Mouse (Mus musculus): ENCODE measurements around the gene Fis1. TPM values are rescaled to one million over a fixed set of nuclear protein-coding genes. Genes with fewer than 3 reads are reported as not detected.

The Fis1 gene
- polyA plus RNA-seq, 2 experiments, result 154 to 242 TPM

DNA sequence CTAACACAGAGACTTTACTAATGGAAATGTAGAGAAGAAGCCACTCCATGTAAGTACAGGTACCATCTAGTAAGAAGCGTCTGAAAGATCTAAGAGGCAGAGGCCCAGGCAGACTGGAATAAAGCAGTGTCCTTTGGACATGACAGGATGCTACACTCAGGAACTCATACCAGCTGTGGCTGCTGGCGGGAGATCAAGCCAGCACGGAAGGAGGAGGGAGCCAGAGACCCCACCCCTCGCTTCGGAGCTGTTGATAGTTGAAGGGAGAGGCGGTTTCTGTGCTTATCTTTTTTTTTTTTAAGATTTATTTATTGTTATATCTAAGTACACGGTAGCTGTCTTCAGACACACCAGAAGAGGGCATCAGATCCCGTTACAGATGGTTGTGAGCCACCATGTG is 54.2 kb downstream of the Fis1 start:
- DNase-seq (ENCODE audit: low read depth in 3 of 3, low spot score in 3 of 3) (no peak), ATAC-seq (ENCODE audit: insufficient read depth) (no peak)
- 33% methylated on average over 8 of the region's 8 CpGs for WGBS (ENCODE audit: insufficient replicate concordance)

DNA sequence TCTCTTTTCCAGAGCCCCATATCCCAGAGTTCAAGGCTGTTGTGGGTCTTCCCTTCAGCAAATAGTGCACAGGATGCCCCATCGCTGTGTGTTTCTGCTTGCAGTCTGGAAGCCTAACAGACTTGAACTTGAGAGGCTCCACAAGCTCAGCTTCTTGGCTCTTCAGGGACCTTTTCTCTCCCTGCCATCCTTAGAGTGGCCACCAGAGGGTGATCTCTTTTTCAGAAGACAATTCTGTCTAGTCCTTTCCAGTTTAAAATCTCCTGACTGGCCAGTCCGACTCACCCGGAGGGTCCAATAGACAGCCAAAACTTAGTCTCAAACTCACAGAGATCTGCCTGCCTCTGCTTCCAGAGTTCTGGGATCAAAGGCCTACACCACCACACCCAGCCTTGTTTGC is 56.9 kb downstream of the Fis1 start:
- Histone ChIP-seq H3K4me2 (ENCODE audit: low read depth) (no peak overlapping the region), H3K9me3 (ENCODE audit: control insufficient read depth, low read length) (no peaks in the 10 kb centered on the region), H3K36me3 (replicated peaks; ENCODE audit: control insufficient read depth, insufficient read depth, low read depth) (no peaks in the 10 kb centered on the region), H3K4me3 (ENCODE audit: insufficient read depth in 1 of 2, low read depth in 2 of 2, low read length in 2 of 2) (no peak overlapping the region), H3K9ac (replicated peaks) (no peak overlapping the region), H3K4me1 (replicated peaks; ENCODE audit: control insufficient read depth in 2 of 2, insufficient read depth in 2 of 2, low read length in 1 of 2) (no peaks in the 10 kb centered on the region), H3K27me3 (ENCODE audit: control insufficient read depth, insufficient read depth, low read length) (no peaks in the 10 kb centered on the region), H3K27ac (no peak overlapping the region)
- WGBS (ENCODE audit: insufficient replicate concordance), result 7% methylated on average over 3 of the region's 3 CpGs
- TF ChIP-seq EP300 (IDR thresholded peaks at IDR 0.05; ENCODE audit: low read depth), result no peak
- TF ChIP-seq CTCF (IDR thresholded peaks at IDR 0.05; ENCODE audit: low read depth), result peak; percentile 66
- ATAC-seq (ENCODE audit: insufficient read depth) (no peak), DNase-seq (ENCODE audit: low read depth in 3 of 3, low spot score in 3 of 3) (no peak)

More for the DNA sequence above, 54.2 kb downstream of the Fis1 start:
- no peaks in the 10 kb centered on the region for H3K36me3 ChIP-seq (replicated peaks; ENCODE audit: control insufficient read depth, insufficient read depth, low read depth)
- H3K27me3 ChIP-seq (ENCODE audit: control insufficient read depth, insufficient read depth, low read length), result no peaks in the 10 kb centered on the region
- TF ChIP-seq CTCF (IDR thresholded peaks at IDR 0.05; ENCODE audit: low read depth) (no peak), EP300 (IDR thresholded peaks at IDR 0.05; ENCODE audit: low read depth) (no peak)
- no peak overlapping the region for H3K9ac ChIP-seq (replicated peaks)
- no peak overlapping the region for H3K4me3 ChIP-seq (ENCODE audit: insufficient read depth in 1 of 2, low read depth in 2 of 2, low read length in 2 of 2)
- no peak overlapping the region for H3K27ac ChIP-seq
- no peak overlapping the region for H3K4me2 ChIP-seq (ENCODE audit: low read depth)
- H3K4me1 ChIP-seq (replicated peaks; ENCODE audit: control insufficient read depth in 2 of 2, insufficient read depth in 2 of 2, low read length in 1 of 2), result no peaks in the 10 kb centered on the region
- no peaks in the 10 kb centered on the region for H3K9me3 ChIP-seq (ENCODE audit: control insufficient read depth, low read length)

DNA sequence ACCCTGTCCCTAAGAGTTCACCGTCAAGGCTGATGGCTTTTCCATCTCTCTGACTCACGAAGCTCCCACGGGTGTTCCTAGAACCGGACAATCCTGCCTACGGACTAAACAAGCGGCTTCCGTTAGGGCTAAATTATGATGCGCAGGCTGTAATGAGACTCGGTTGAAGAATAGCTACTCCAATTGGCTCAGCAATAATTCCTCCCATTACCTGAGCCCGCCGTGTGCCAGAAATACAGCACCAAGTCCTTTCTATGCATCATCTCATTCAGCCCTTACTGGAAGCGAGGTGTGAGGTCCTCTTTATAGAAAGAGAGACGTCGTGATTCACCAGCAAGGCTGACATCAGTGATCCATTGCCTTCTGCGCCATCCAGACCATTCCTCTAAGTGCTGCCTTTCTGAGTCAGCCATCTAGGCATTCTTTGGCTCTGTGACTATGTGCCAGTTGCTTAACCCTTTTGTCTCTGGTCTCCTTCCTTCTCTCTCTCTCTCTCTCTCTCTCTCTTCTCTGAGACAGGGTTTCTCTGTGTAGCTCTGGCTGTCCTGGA is 59.4 kb downstream of the Fis1 start:
- H3K4me2 ChIP-seq (ENCODE audit: low read depth), result no peak overlapping the region
- no peaks in the 10 kb centered on the region for H3K4me1 ChIP-seq (replicated peaks; ENCODE audit: control insufficient read depth in 2 of 2, insufficient read depth in 2 of 2, low read length in 1 of 2)
- no peak overlapping the region for H3K27ac ChIP-seq
- H3K27me3 ChIP-seq (ENCODE audit: control insufficient read depth, insufficient read depth, low read length), result no peaks in the 10 kb centered on the region
- WGBS (ENCODE audit: insufficient replicate concordance), result 65% methylated on average over 15 of the region's 15 CpGs
- no peaks in the 10 kb centered on the region for H3K36me3 ChIP-seq (replicated peaks; ENCODE audit: control insufficient read depth, insufficient read depth, low read depth)
- TF ChIP-seq EP300 (IDR thresholded peaks at IDR 0.05; ENCODE audit: low read depth) (no peak), CTCF (IDR thresholded peaks at IDR 0.05; ENCODE audit: low read depth) (no peak)
- H3K4me3 ChIP-seq (ENCODE audit: insufficient read depth in 1 of 2, low read depth in 2 of 2, low read length in 2 of 2), result no peak overlapping the region
- DNase-seq (ENCODE audit: low read depth in 3 of 3, low spot score in 3 of 3), result no peak
- H3K9ac ChIP-seq (replicated peaks), result no peak overlapping the region
- ATAC-seq (ENCODE audit: insufficient read depth), result no peak
- H3K9me3 ChIP-seq (ENCODE audit: control insufficient read depth, low read length), result no peaks in the 10 kb centered on the region

MicroRNAs encoded within 50 kb of the gene (microRNA counts, 519-probe panel; counts per million panel counts)
- microRNA mmu-miR-702, result 69.9 counts per million

Small RNA genes within 50 kb of the gene (microRNA-seq; reads per million reads assigned to microRNA genes)
- gene Mir702, result 22.0 reads per million, percentile 31 among the genes with 10 or more reads in this experiment

Other genes with a start within 250 kb of the Fis1 start
- gene Col26a1, start 70.1 kb upstream of the Fis1 start, polyA plus RNA-seq (2012; rRNA removed), result 0.10 and 0.18 TPM in 2 replicates
- gene Col26a1, start 70.1 kb upstream of the Fis1 start, polyA plus RNA-seq (2014; fragmentation: Nextera tagmentation; extraction: Ambion mirVana), result 0.06 and 0.10 TPM in 2 replicates
- 1.6 and 2.5 TPM in 2 replicates for gene Ift22, start 45.1 kb upstream of the Fis1 start, polyA plus RNA-seq (2012; rRNA removed)
- 9.9 and 10.5 TPM in 2 replicates for gene Ift22, start 45.1 kb upstream of the Fis1 start, polyA plus RNA-seq (2014; fragmentation: Nextera tagmentation; extraction: Ambion mirVana)
- gene Cldn15, start 13.3 kb downstream of the Fis1 start, polyA plus RNA-seq (2012; rRNA removed), result 2.8 and 3.5 TPM in 2 replicates
- 4.2 TPM in 2 replicates for gene Cldn15, start 13.3 kb downstream of the Fis1 start, polyA plus RNA-seq (2014; fragmentation: Nextera tagmentation; extraction: Ambion mirVana)
- gene Plod3, start 33.7 kb downstream of the Fis1 start, polyA plus RNA-seq (2012; rRNA removed), result 13.8 and 13.9 TPM in 2 replicates
- gene Plod3, start 33.7 kb downstream of the Fis1 start, polyA plus RNA-seq (2014; fragmentation: Nextera tagmentation; extraction: Ambion mirVana), result 7.2 and 7.5 TPM in 2 replicates
- 25.4 and 29.3 TPM in 2 replicates for gene Znhit1, start 34.7 kb downstream of the Fis1 start, polyA plus RNA-seq (2012; rRNA removed)
- 46.2 and 51.2 TPM in 2 replicates for gene Znhit1, start 34.7 kb downstream of the Fis1 start, polyA plus RNA-seq (2014; fragmentation: Nextera tagmentation; extraction: Ambion mirVana)
- 0.04 TPM in 2 replicates for gene Vgf, start 73.1 kb downstream of the Fis1 start, polyA plus RNA-seq (2012; rRNA removed)
- not detected in 2 replicates for gene Vgf, start 73.1 kb downstream of the Fis1 start, polyA plus RNA-seq (2014; fragmentation: Nextera tagmentation; extraction: Ambion mirVana)
- gene Ap1s1, start 92.9 kb downstream of the Fis1 start, polyA plus RNA-seq (2012; rRNA removed), result 45.8 and 58.6 TPM in 2 replicates
- gene Ap1s1, start 92.9 kb downstream of the Fis1 start, polyA plus RNA-seq (2014; fragmentation: Nextera tagmentation; extraction: Ambion mirVana), result 73.9 and 79.4 TPM in 2 replicates
- gene Serpine1, start 119.0 kb downstream of the Fis1 start, polyA plus RNA-seq (2012; rRNA removed), result 0.14 and 0.23 TPM in 2 replicates
- not detected in 2 replicates for gene Serpine1, start 119.0 kb downstream of the Fis1 start, polyA plus RNA-seq (2014; fragmentation: Nextera tagmentation; extraction: Ambion mirVana)
- gene Trim56, start 162.9 kb downstream of the Fis1 start, polyA plus RNA-seq (2012; rRNA removed), result 3.7 and 5.4 TPM in 2 replicates
- 7.8 and 8.4 TPM in 2 replicates for gene Trim56, start 162.9 kb downstream of the Fis1 start, polyA plus RNA-seq (2014; fragmentation: Nextera tagmentation; extraction: Ambion mirVana)
- not detected in 2 replicates for gene Muc3, start 196.0 kb downstream of the Fis1 start, polyA plus RNA-seq (2012; rRNA removed)
- not detected in 2 replicates for gene Muc3, start 196.0 kb downstream of the Fis1 start, polyA plus RNA-seq (2014; fragmentation: Nextera tagmentation; extraction: Ambion mirVana)

Measured in liver, embryonic 14.5 days (tissue).